Mouse (Mus musculus) ES-E14 (cell line): ENCODE data around the gene Il12rb1. TPM values are rescaled to one million over a fixed set of nuclear protein-coding genes. Genes with fewer than 3 reads are reported as not detected.
A peak's percentile ranks its signal among the peaks of the same experiment; 100 is the strongest.

ENCODE experiments used
- DNase-seq: peaks from one replicate; pipeline ENCODE4 v3.0.0-alpha.2; 2013; ENCODE audit warnings: low read depth, low spot score
- H3K27ac ChIP-seq: 2 replicates; pipeline ENCODE4 v1.5.1; 2012; ENCODE audit warnings: low read depth, mild to moderate bottlenecking, low read length, moderate library complexity, mixed read lengths; ENCODE audit not compliant: poor library complexity, insufficient read depth, severe bottlenecking
- H3K36me3 ChIP-seq: 2 replicates; pipeline ENCODE4 v1.6.1; 2012; ENCODE audit warnings: mild to moderate bottlenecking, low read length, moderate library complexity, mixed read lengths; ENCODE audit not compliant: control insufficient read depth, poor library complexity, insufficient read depth, severe bottlenecking
- H3K4me1 ChIP-seq, 2 experiments: fragments of 150-350 bp in 1 of 2; sonication (generic) in 1 of 2; 2 replicates each; pipeline ENCODE4 v1.6.1; 2012; ENCODE audit warnings: low read length in 2 of 2, mild to moderate bottlenecking in 1 of 2, mixed read lengths in 1 of 2; ENCODE audit not compliant: control insufficient read depth in 2 of 2, insufficient read depth in 2 of 2, poor library complexity in 1 of 2
- H3K4me3 ChIP-seq, 2 experiments: fragments of 150-350 bp in 1 of 2; sonication (generic) in 1 of 2; 2 replicates each; pipeline ENCODE4 v1.5.1; 2012; ENCODE audit warnings: low read length in 2 of 2, low read depth in 1 of 2, mild to moderate bottlenecking in 1 of 2, mixed read lengths in 1 of 2; ENCODE audit not compliant: insufficient read depth in 1 of 2, poor library complexity in 1 of 2, severe bottlenecking in 1 of 2
- H3K9ac ChIP-seq: 2 replicates; pipeline ENCODE4 v1.6.1; 2012; ENCODE audit warnings: low read depth, mild to moderate bottlenecking, low read length, mixed read lengths; ENCODE audit not compliant: poor library complexity, insufficient read depth, severe bottlenecking
- H3K9me3 ChIP-seq: fragments of 150-350 bp; sonication (generic); 2 replicates; pipeline ENCODE4 v1.6.1; 2012; ENCODE audit warnings: low read depth, mild to moderate bottlenecking, low read length; ENCODE audit not compliant: control insufficient read depth, insufficient read depth
- CHD2 ChIP-seq: IDR thresholded peaks from 2 replicates; pipeline ENCODE4 v1.6.1; 2014; ENCODE audit warnings: mild to moderate bottlenecking, low read depth, low read length, inconsistent platforms
- HCFC1 ChIP-seq: IDR thresholded peaks from 2 replicates; pipeline ENCODE4 v1.6.1; 2012; ENCODE audit warnings: low read length, inconsistent platforms, borderline replicate concordance; ENCODE audit not compliant: insufficient read depth
- MAFK ChIP-seq: IDR thresholded peaks from 2 replicates; pipeline ENCODE4 v1.6.1; 2014; ENCODE audit warnings: mild to moderate bottlenecking, low read depth, low read length, inconsistent platforms; ENCODE audit not compliant: insufficient read depth
- ZC3H11A ChIP-seq: IDR thresholded peaks from 2 replicates; pipeline ENCODE4 v1.6.1; 2012; ENCODE audit warnings: low read depth, mild to moderate bottlenecking, inconsistent platforms, low read length, borderline replicate concordance
- ZNF384 ChIP-seq: IDR thresholded peaks from 2 replicates; pipeline ENCODE4 v1.6.1; 2012; ENCODE audit warnings: low read depth, low read length, inconsistent platforms
- in situ Hi-C, 2 experiments: fragments of 600-800 bp; cut with MboI; formaldehyde crosslinking; loops; one replicate each; pipeline ENCODE4 v1.15.1; 2025; ENCODE audit warnings: low sequenced_read_pairs in 2 of 2, inconsistent platforms in 1 of 2; ENCODE audit not compliant: unreplicated experiment in 2 of 2
- total RNA-seq: library from RNA; depleted of rRNA; stranded (reverse); fragments of 300-350 nt; gene quantifications from 2 replicates; pipeline ENCODE4 v1.2.3, GENCODE M21; 2012

The Il12rb1 gene
- total RNA-seq, 1 experiment, result 1.2 TPM

DNA sequence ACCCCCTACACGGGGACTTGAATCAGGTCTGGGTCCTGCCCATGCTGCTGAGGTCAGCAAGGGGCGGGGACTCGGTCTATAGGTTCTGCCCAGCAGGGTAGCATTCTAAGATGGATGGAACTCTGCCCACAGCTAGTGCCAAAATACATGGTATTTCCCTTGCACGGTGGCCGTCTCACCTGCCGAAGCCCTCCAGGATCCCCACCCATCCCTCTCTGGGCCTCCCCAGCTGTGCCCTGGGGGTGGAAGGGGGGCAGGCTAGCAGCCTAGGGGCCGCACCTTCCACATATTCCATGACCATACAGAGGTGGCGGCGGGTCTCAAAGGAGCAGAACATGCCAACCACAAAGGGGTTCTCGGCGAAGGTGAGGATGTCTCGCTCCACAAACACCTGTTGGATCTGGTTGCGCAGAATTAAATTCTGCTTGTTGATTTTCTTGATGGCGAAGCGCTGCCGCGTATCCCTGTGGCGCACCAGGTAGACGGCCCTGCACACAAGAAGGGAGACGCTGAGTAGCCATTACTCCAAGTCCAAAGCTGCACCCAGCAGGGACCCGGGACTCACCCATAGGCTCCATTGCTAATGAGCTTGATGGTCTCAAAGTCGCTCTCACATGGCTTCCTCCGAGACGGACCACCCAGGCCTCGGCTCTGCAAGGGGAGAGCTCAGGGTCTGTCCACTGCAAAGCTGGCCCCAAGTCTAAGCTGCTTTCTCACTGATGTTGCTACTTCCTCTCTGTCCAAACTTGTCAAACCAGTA, 21.8 kb upstream of the Il12rb1 start:
- peaks cover 17% of the 10 kb centered on the region; the same call in 1 of the 2 replicates for H3K36me3 ChIP-seq
- peak overlapping the region in 1 of 2 experiments; percentile 31; a peak in 1 of 4 replicates for H3K4me3 ChIP-seq
- no peaks in the 10 kb centered on the region for H3K9me3 ChIP-seq
- TF ChIP-seq CHD2, result no peak
- TF ChIP-seq MAFK, result no peak
- no peak for TF ChIP-seq HCFC1
- no peak for TF ChIP-seq ZC3H11A
- TF ChIP-seq ZNF384, result no peak
- H3K9ac ChIP-seq, result no peak overlapping the region
- H3K4me1 ChIP-seq, result peaks cover 0 to 30% of the 10 kb centered on the region in 2 experiments; a peak in 2 of 4 replicates
- in situ Hi-C loops, result no loop called here
- no peak overlapping the region for H3K27ac ChIP-seq
- no peak for DNase-seq

DNA sequence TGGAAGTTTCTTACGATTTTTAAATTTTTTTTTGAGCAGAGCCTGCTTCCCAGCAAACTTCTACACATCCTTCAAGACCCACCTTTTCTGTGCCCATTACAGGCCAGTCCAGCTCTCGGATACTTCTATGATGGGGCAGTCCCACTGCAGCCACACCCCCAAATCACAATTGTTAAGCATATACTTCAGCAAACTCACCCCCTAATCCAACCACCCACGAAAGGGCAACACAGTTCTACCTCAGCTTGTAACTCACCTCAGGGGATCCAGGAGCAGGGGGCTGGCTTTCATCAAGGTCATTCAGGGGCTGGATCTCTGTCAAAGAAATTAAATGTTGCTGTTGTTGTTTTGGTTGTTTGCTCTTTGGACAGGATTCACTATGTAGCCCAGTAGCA, 21.2 kb upstream of the Il12rb1 start:
- in situ Hi-C loops, result no loop called here
- TF ChIP-seq MAFK, result no peak
- no peak for TF ChIP-seq ZC3H11A
- TF ChIP-seq CHD2, result no peak
- no peak for TF ChIP-seq HCFC1
- TF ChIP-seq ZNF384, result no peak
- Histone ChIP-seq H3K9ac (no peak overlapping the region), H3K4me3 (no peak overlapping the region), H3K4me1 (peaks cover 0 to 33% of the 10 kb centered on the region in 2 experiments; a peak in 2 of 4 replicates), H3K9me3 (no peaks in the 10 kb centered on the region), H3K27ac (no peak overlapping the region), H3K36me3 (peaks cover 17% of the 10 kb centered on the region; the same call in 1 of the 2 replicates)
- DNase-seq, result no peak

GRCm38 (mm10) chr8:70787941-70788667, 20.1 kb upstream of the Il12rb1 start:
- TF ChIP-seq ZC3H11A (no peak), MAFK (no peak), ZNF384 (no peak), CHD2 (no peak), HCFC1 (no peak)
- no peaks in the 10 kb centered on the region for H3K9me3 ChIP-seq
- DNase-seq, result peak; percentile 94
- no peak overlapping the region for H3K27ac ChIP-seq
- 0 out of 2 replicates have a peak overlapping the region, but pooled peaks have one; percentile 12 for H3K9ac ChIP-seq
- peaks cover 17% of the 10 kb centered on the region; the same call in 1 of the 2 replicates for H3K36me3 ChIP-seq
- peaks cover 0 to 35% of the 10 kb centered on the region in 2 experiments; a peak in 2 of 4 replicates for H3K4me1 ChIP-seq
- in situ Hi-C loops, result no loop called here
- peak overlapping the region; percentile 35 to 44; a peak in 3 of 4 replicates for H3K4me3 ChIP-seq

DNA sequence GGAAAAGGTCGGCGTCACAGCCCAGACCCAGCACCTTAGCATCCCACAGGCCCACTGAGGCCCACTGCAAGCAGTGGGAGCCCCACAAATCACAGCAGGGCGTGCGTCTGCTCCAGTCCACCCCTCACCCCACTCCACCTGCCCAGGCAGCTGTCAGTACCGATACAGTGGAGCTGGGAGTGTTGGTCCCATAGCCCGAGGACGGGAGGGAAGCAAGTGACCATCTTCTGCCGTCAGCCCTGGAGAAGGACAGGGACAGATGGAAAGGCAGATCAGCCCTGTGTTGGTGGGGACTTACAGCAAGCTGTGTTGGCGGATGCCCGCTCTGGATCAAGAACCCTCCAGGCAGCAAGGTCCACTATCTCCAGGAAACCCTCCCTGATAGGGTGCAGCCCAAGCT, 19.2 kb upstream of the Il12rb1 start:
- H3K36me3 ChIP-seq, result peaks cover 8% of the 10 kb centered on the region; the same call in 1 of the 2 replicates
- TF ChIP-seq ZNF384, result no peak
- TF ChIP-seq ZC3H11A, result no peak
- no peak for TF ChIP-seq CHD2
- TF ChIP-seq HCFC1, result no peak
- TF ChIP-seq MAFK, result no peak
- in situ Hi-C loops, result no loop called here

More for the DNA sequence above, 19.2 kb upstream of the Il12rb1 start:
- Histone ChIP-seq H3K4me3 (no peak overlapping the region), H3K9me3 (no peaks in the 10 kb centered on the region), H3K27ac (no peak overlapping the region), H3K4me1 (peaks cover 0 to 36% of the 10 kb centered on the region in 2 experiments; a peak in 2 of 4 replicates), H3K9ac (no peak overlapping the region)
- DNase-seq, result no peak
